Mouse (Mus musculus) G1E (cell line): ENCODE measurements around the gene Babam1. TPM values are rescaled to one million over a fixed set of nuclear protein-coding genes. Genes with fewer than 3 reads are reported as not detected.
A peak's percentile ranks its signal among the peaks of the same experiment; 100 is the strongest.

Experiments
- ATAC-seq: 2 replicates; pipeline ENCODE4 v1.8.0; 2016; ENCODE audit warnings: mild to moderate bottlenecking; ENCODE audit not compliant: insufficient number of reproducible peaks, poor library complexity, low FRiP score, severe bottlenecking; ENCODE audit errors: extremely low read depth
- DNase-seq: peaks from one replicate; pipeline ENCODE4 v3.0.0; 2012; ENCODE audit warnings: low spot score
- H3K27me3 ChIP-seq: 2 replicates; pipeline ENCODE4 v1.6.1; 2012; ENCODE audit warnings: mild to moderate bottlenecking, low read length, inconsistent platforms; ENCODE audit not compliant: insufficient read depth
- H3K36me3 ChIP-seq: replicated peaks from 2 replicates; pipeline ENCODE3; 2012; ENCODE audit warnings: mild to moderate bottlenecking, inconsistent platforms
- H3K4me1 ChIP-seq: 2 replicates; pipeline ENCODE4 v1.6.1; 2012; ENCODE audit warnings: low read depth, low read length, inconsistent platforms, mixed read lengths; ENCODE audit not compliant: insufficient read depth
- H3K4me3 ChIP-seq: 2 replicates; pipeline ENCODE4 v1.5.1; 2012; ENCODE audit warnings: low read depth, mild to moderate bottlenecking, inconsistent platforms, low read length, moderate library complexity, mixed read lengths
- H3K9me3 ChIP-seq: replicated peaks from 2 replicates; pipeline ENCODE4 v1.6.1; 2012; ENCODE audit warnings: inconsistent platforms
- CTCF ChIP-seq: IDR thresholded peaks from 2 replicates; pipeline ENCODE4 v1.5.1; 2012; ENCODE audit warnings: low read depth, low read length, inconsistent platforms, mixed read lengths
- GATA1 ChIP-seq: IDR thresholded peaks from 2 replicates; pipeline ENCODE4 v1.6.1; 2012; ENCODE audit warnings: borderline replicate concordance, low read length, inconsistent platforms, mixed read lengths
- GATA2 ChIP-seq: IDR thresholded peaks from 2 replicates; pipeline ENCODE4 v1.6.1; 2012; ENCODE audit warnings: low read depth, low read length, inconsistent platforms, borderline replicate concordance
- POLR2AphosphoS5 ChIP-seq: IDR thresholded peaks from 2 replicates; pipeline ENCODE4 v1.6.1; 2012; ENCODE audit warnings: low read depth, low read length, inconsistent platforms; ENCODE audit not compliant: insufficient replicate concordance
- TAL1 ChIP-seq: conservative IDR thresholded peaks from 2 replicates; pipeline ENCODE4 v1.6.1; 2012; ENCODE audit warnings: low read depth, low read length, inconsistent platforms, mixed read lengths
- polyA plus RNA-seq: library from polyadenylated mRNA; stranded (reverse); fragments of >175 nt; gene quantifications from 2 replicates; pipeline ENCODE4 v1.2.3, GENCODE M21; 2012
- total RNA-seq, 2 experiments: library from RNA; stranded (forward) in 1 of 2; stranded (reverse) in 1 of 2; fragments of 200-1000 nt in 1 of 2; fragments of >200 nt in 1 of 2; fragmentation: Nextera tagmentation in 1 of 2; gene quantifications; 2 replicates each; pipeline ENCODE4 v1.2.3; 2014 to 2017

The Babam1 gene
- total and polyA plus RNA-seq, 3 experiments = 58.4 to 106 (median 92.1) TPM

- ATAC-seq = no peak
- TF ChIP-seq GATA1 (no peak), GATA2 (no peak), CTCF (no peak), TAL1 (no peak), POLR2AphosphoS5 (no peak)
- Histone ChIP-seq H3K4me3 (no peak overlapping the region), H3K9me3 (peaks cover 8% of the 10 kb centered on the region), H3K27me3 (no peaks in the 10 kb centered on the region), H3K4me1 (peaks cover 44% of the 10 kb centered on the region), H3K36me3 (peaks cover 68% of the 10 kb centered on the region)
- DNase-seq = no peak
Measured at GRCm38 (mm10) chr8:71374616-71375206, 21.9 kb upstream of the Babam1 start.

- H3K4me1 ChIP-seq = peaks cover 51% of the 10 kb centered on the region
- peak overlapping the region; percentile 36; the same call in 1 of the 2 replicates for H3K4me3 ChIP-seq
- peaks cover 65% of the 10 kb centered on the region for H3K36me3 ChIP-seq
- no peak for ATAC-seq
- DNase-seq = no peak
- peaks cover 8% of the 10 kb centered on the region for H3K9me3 ChIP-seq
- H3K27me3 ChIP-seq = peaks cover 8% of the 10 kb centered on the region
- no peak for TF ChIP-seq POLR2AphosphoS5
- no peak for TF ChIP-seq GATA2
- TF ChIP-seq TAL1 = no peak
- TF ChIP-seq GATA1 = no peak
- no peak for TF ChIP-seq CTCF
Measured at GRCm38 (mm10) chr8:71375581-71376422, 20.9 kb upstream of the Babam1 start.

DNA sequence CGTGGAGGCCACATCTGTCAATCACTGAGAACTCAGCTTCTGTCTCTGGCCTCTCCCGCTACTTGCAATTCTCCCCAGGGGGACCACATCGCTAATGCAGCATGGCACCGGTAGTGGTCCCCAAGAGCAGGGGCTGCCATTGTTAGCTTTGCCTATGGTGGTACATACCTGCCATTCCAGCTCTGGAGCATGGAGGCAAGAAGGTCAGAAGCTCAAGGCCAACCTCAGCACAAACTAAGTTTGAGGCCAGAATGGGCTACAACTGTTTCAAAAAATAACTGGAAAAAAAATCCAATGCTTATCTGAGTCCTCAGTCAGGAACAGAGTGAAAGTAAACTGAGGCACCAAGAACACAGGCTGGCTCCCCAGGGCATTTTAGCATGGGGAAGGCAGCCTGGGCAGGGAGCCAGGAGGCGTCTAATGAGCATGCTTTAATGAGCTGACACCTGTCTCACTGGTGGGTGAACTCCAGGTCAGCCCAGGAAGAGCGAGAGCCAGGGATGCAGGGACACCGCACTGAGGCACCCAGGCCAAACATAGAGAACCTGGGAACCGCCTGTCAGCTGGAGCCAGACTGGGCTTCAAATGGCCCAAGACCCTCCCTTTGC is 20.1 kb upstream of the Babam1 start:
- peaks cover 13% of the 10 kb centered on the region for H3K27me3 ChIP-seq
- H3K36me3 ChIP-seq = peaks cover 65% of the 10 kb centered on the region
- TF ChIP-seq GATA2 (no peak), POLR2AphosphoS5 (no peak), GATA1 (no peak), CTCF (no peak), TAL1 (no peak)
- peaks cover 8% of the 10 kb centered on the region for H3K9me3 ChIP-seq
- H3K4me1 ChIP-seq = peaks cover 55% of the 10 kb centered on the region
- no peak for ATAC-seq
- H3K4me3 ChIP-seq = no peak overlapping the region; the same call in 1 of the 2 replicates
- DNase-seq = no peak

GRCm38 (mm10) chr8:71379008-71379407 is 17.7 kb upstream of the Babam1 start:
- peaks cover 47% of the 10 kb centered on the region for H3K36me3 ChIP-seq
- peaks cover 19% of the 10 kb centered on the region for H3K27me3 ChIP-seq
- TF ChIP-seq GATA2 = no peak
- no peak for TF ChIP-seq TAL1
- TF ChIP-seq CTCF = no peak
- no peak for TF ChIP-seq GATA1
- ATAC-seq = no peak
- H3K9me3 ChIP-seq = peaks cover 8% of the 10 kb centered on the region
- H3K4me1 ChIP-seq = peaks cover 57% of the 10 kb centered on the region
- DNase-seq = no peak
- no peak overlapping the region for H3K4me3 ChIP-seq

GRCm38 (mm10) chr8:71379512-71380075 is 17.1 kb upstream of the Babam1 start:
- peaks cover 41% of the 10 kb centered on the region for H3K36me3 ChIP-seq
- TF ChIP-seq TAL1 = no peak
- H3K4me3 ChIP-seq = no peak overlapping the region; the same call in 1 of the 2 replicates
- H3K4me1 ChIP-seq = peaks cover 55% of the 10 kb centered on the region
- H3K27me3 ChIP-seq = peaks cover 19% of the 10 kb centered on the region
- DNase-seq (no peak), ATAC-seq (no peak)
- peaks cover 8% of the 10 kb centered on the region for H3K9me3 ChIP-seq
